Mouse (Mus musculus) urinary bladder, postnatal 36 days (tissue): ENCODE measurements around the gene Tbpl1.

Experiments
- DNase-seq, 2 experiments: peaks; one replicate each; pipeline ENCODE4 v3.0.0; 2022; ENCODE audit warnings: low spot score in 2 of 2, mixed read lengths in 1 of 2

Tbpl1 gene

GRCm38 (mm10) chr10:22710173-22710777, 21.5 kb downstream of the Tbpl1 start:
- DNase-seq: no peak

GRCm38 (mm10) chr10:22708190-22708843, 23.4 kb downstream of the Tbpl1 start:
- no peak for DNase-seq

GRCm38 (mm10) chr10:22703844-22704243, 27.9 kb downstream of the Tbpl1 start:
- no peak for DNase-seq

- DNase-seq: no peak
These were observed 30.0 kb downstream of the Tbpl1 start for GRCm38 (mm10) chr10:22701485-22702315.

- DNase-seq: no peak
These were observed 31.0 kb downstream of the Tbpl1 start for GRCm38 (mm10) chr10:22700773-22701172.

GRCm38 (mm10) chr10:22699487-22700335, 32.0 kb downstream of the Tbpl1 start:
- no peak for DNase-seq

GRCm38 (mm10) chr10:22698158-22698953, 33.4 kb downstream of the Tbpl1 start:
- DNase-seq: peak; percentile 63 to 65

- no peak for DNase-seq
These were observed 34.9 kb downstream of the Tbpl1 start for GRCm38 (mm10) chr10:22696864-22697263.

GRCm38 (mm10) chr10:22696236-22696635, 35.5 kb downstream of the Tbpl1 start:
- peak; percentile 38 to 52 for DNase-seq

GRCm38 (mm10) chr10:22675848-22676630, 55.7 kb downstream of the Tbpl1 start:
- no peak for DNase-seq

- DNase-seq: no peak
These were observed 57.6 kb downstream of the Tbpl1 start for GRCm38 (mm10) chr10:22674176-22674575.

GRCm38 (mm10) chr10:22668509-22668908, 63.2 kb downstream of the Tbpl1 start:
- no peak for DNase-seq

GRCm38 (mm10) chr10:22660286-22661000, 71.3 kb downstream of the Tbpl1 start:
- DNase-seq: no peak

GRCm38 (mm10) chr10:22659386-22659725, 72.4 kb downstream of the Tbpl1 start:
- DNase-seq: no peak

- DNase-seq: peak in 1 of 2 experiments; percentile 52
These were observed 73.0 kb downstream of the Tbpl1 start for GRCm38 (mm10) chr10:22658534-22659385.
